23 mouse cellular contexts compared by ENCODE assay signal in genomic region chr14:11991151-11991550, GRCm38 (mm10).
A peak's percentile ranks its signal among the peaks of the same experiment; 100 is the strongest.
DNase-seq lines count a peak whose midpoint lies in the region; ATAC-seq and TF ChIP-seq lines count a peak whose summit lies in the region.
"Had no signal": no experiment of that assay in that cellular context is flagged by ENCODE, and none has a peak within 500 bp of the region (broad histone marks: within the 10 kb centered on the region; RNA-seq: fewer than 3 reads in every experiment).

No protein-coding gene starts in this region.

- no peak overlapping the region for H3K9ac ChIP-seq in kidney, embryonic 14.5 days (ENCODE audit: low read depth, low read length)
- H3K9ac ChIP-seq in intestine, embryonic 15.5 days, result no peak overlapping the region
- H3K9ac ChIP-seq: forebrain, embryonic 13.5 days; hindbrain, embryonic 13.5 days had no signal

- DNase-seq in adrenal gland, adult 8-10 months, result peak; percentile 19
- DNase-seq in adrenal gland, postnatal 4 days (ENCODE audit: low spot score in 2 of 2), result no peak
- peak; percentile 47 for DNase-seq in kidney, adult 2 months
- peak; percentile 27 for DNase-seq in kidney, postnatal 14 days
- no peak for DNase-seq in kidney, adult 11 months
- DNase-seq in adrenal gland, postnatal 36 days, result peak; percentile 17 to 23
- DNase-seq: cerebellum, adult 18-20 months; cerebellum, adult 9-10 months; cerebellum, postnatal 14 days; gastrocnemius, postnatal 10 days; gastrocnemius, postnatal 36 days; heart, postnatal 36 days had no signal

- H3K27me3 ChIP-seq in kidney, adult 2 months (replicated peaks; ENCODE audit: control insufficient read depth, insufficient read depth, low read length), result no peaks in the 10 kb centered on the region
- H3K27me3 ChIP-seq in kidney, embryonic 14.5 days (ENCODE audit: control insufficient read depth, insufficient read depth, low read length), result no peaks in the 10 kb centered on the region
- H3K27me3 ChIP-seq in intestine, embryonic 15.5 days (replicated peaks), result no peaks in the 10 kb centered on the region
- H3K27me3 ChIP-seq: forebrain, embryonic 13.5 days; hindbrain, embryonic 13.5 days had no signal

- no peaks in the 10 kb centered on the region for H3K36me3 ChIP-seq in kidney, adult 2 months (ENCODE audit: control insufficient read depth, insufficient read depth, low read length)
- no peaks in the 10 kb centered on the region for H3K36me3 ChIP-seq in kidney, embryonic 14.5 days (ENCODE audit: control insufficient read depth, insufficient read depth, low read length)
- no peaks in the 10 kb centered on the region for H3K36me3 ChIP-seq in intestine, embryonic 15.5 days
- H3K36me3 ChIP-seq: forebrain, embryonic 10.5 days; hindbrain, embryonic 10.5 days; hindbrain, embryonic 13.5 days had no signal

- ATAC-seq in kidney, embryonic 14.5 days (ENCODE audit: low FRiP score, low TSS enrichment), result no peak
- no peak for ATAC-seq in intestine, embryonic 15.5 days
- ATAC-seq: CD4-positive, CD25-positive, alpha-beta regulatory T cell, adult 4 months; forebrain, embryonic 13.5 days; forebrain, embryonic 16.5 days; hindbrain, embryonic 16.5 days; intestine, embryonic 16.5 days had no signal

- H3K27ac ChIP-seq in kidney, adult 2 months (ENCODE audit: insufficient read depth, low read depth, low read length), result no peak overlapping the region
- H3K27ac ChIP-seq in kidney, embryonic 14.5 days (ENCODE audit: low read depth, low read length), result no peak overlapping the region
- no peak overlapping the region for H3K27ac ChIP-seq in intestine, embryonic 15.5 days
- H3K27ac ChIP-seq: forebrain, embryonic 10.5 days; forebrain, embryonic 13.5 days; hindbrain, embryonic 10.5 days; hindbrain, embryonic 13.5 days had no signal

- H3K4me3 ChIP-seq in kidney, adult 2 months (ENCODE audit: insufficient read depth, low read depth, low read length), result no peak overlapping the region
- H3K4me3 ChIP-seq in kidney, embryonic 14.5 days (ENCODE audit: low read length), result no peak overlapping the region
- no peak overlapping the region for H3K4me3 ChIP-seq in intestine, embryonic 15.5 days (replicated peaks)
- H3K4me3 ChIP-seq: forebrain, embryonic 10.5 days; forebrain, embryonic 13.5 days; hindbrain, embryonic 10.5 days; hindbrain, embryonic 13.5 days had no signal

- no peaks in the 10 kb centered on the region for H3K4me1 ChIP-seq in kidney, adult 2 months (ENCODE audit: control insufficient read depth, insufficient read depth, low read length)
- H3K4me1 ChIP-seq in kidney, embryonic 14.5 days (ENCODE audit: control insufficient read depth, insufficient read depth, low read length), result no peaks in the 10 kb centered on the region
- no peaks in the 10 kb centered on the region for H3K4me1 ChIP-seq in intestine, embryonic 15.5 days (replicated peaks)
- H3K4me1 ChIP-seq: forebrain, embryonic 10.5 days; forebrain, embryonic 13.5 days; hindbrain, embryonic 10.5 days had no signal

- WGBS in kidney, adult 2 months, result 35% methylated on average over 2 of the region's 2 CpGs
- 40% methylated on average over 2 of the region's 2 CpGs for WGBS in kidney, embryonic 14.5 days
- 72% methylated on average over 2 of the region's 2 CpGs for WGBS in intestine, embryonic 15.5 days

- TF ChIP-seq CTCF in kidney, adult 2 months (conservative IDR thresholded peaks at IDR 0.05; ENCODE audit: insufficient read depth, insufficient read length, low read depth, low read length), result no peak

- TF ChIP-seq POLR2A in kidney, adult 2 months (IDR thresholded peaks at IDR 0.05; ENCODE audit: low read depth, low read length), result no peak

- H3K9me3 ChIP-seq in kidney, embryonic 14.5 days (ENCODE audit: control insufficient read depth, low read length), result no peaks in the 10 kb centered on the region
- H3K9me3 ChIP-seq in intestine, embryonic 15.5 days, result no peaks in the 10 kb centered on the region
- H3K9me3 ChIP-seq: forebrain, embryonic 10.5 days; forebrain, embryonic 13.5 days; hindbrain, embryonic 10.5 days; hindbrain, embryonic 13.5 days had no signal

- H3K4me2 ChIP-seq in kidney, embryonic 14.5 days (replicated peaks; ENCODE audit: low read depth, low read length), result no peak overlapping the region
- no peak overlapping the region for H3K4me2 ChIP-seq in intestine, embryonic 15.5 days (replicated peaks)
- H3K4me2 ChIP-seq: forebrain, embryonic 13.5 days; heart, embryonic 11.5 days; hindbrain, embryonic 13.5 days had no signal

Comparison
In these comparisons a context has a peak if more than half of its experiments do, and no peak if none do; other contexts are left out.
1. DNase-seq: peak in adrenal gland, adult 8-10 months (single experiment), kidney, adult 2 months (single experiment), kidney, postnatal 14 days (single experiment) and adrenal gland, postnatal 36 days (2 of 2); none in adrenal gland, postnatal 4 days (0 of 2) and kidney, adult 11 months (single experiment).